Mouse (Mus musculus) CH12.LX (cell line): Measurements from ENCODE around the gene Marcksl1. TPM values are rescaled to one million over a fixed set of nuclear protein-coding genes. Genes with fewer than 3 reads are reported as not detected.
A peak's percentile ranks its signal among the peaks of the same experiment; 100 is the strongest.
"Not testable (repeated sequence)": the region's sequence is repeated elsewhere in the genome, so short reads cannot be mapped to it uniquely, and the experiment has no call there.

ENCODE experiments used
- DNase-seq: peaks from one replicate; pipeline ENCODE4 v3.0.0-alpha.2; 2013; ENCODE audit errors: extremely low read depth
- H3K27ac ChIP-seq: 2 replicates; pipeline ENCODE4 v1.5.1; 2012; ENCODE audit warnings: low read depth, mild to moderate bottlenecking, control low read depth, moderate library complexity; ENCODE audit not compliant: insufficient read depth
- H3K27me3 ChIP-seq: replicated peaks from 2 replicates; pipeline ENCODE3; 2012; ENCODE audit warnings: inconsistent platforms
- H3K36me3 ChIP-seq, 2 experiments: replicated peaks in 1 of 2; 2 replicates each; pipeline versions ENCODE3 to v1.6.1; 2012; ENCODE audit warnings: inconsistent platforms in 1 of 2, low read length in 1 of 2, mild to moderate bottlenecking in 1 of 2, mixed read lengths in 1 of 2, moderate library complexity in 1 of 2; ENCODE audit not compliant: control insufficient read depth in 1 of 2, insufficient read depth in 1 of 2
- H3K4me1 ChIP-seq, 2 experiments: 2 replicates each; pipeline ENCODE4 v1.6.1; 2012; ENCODE audit warnings: inconsistent platforms in 1 of 2, moderate library complexity in 1 of 2; ENCODE audit not compliant: insufficient read depth in 2 of 2, control insufficient read depth in 1 of 2
- H3K4me2 ChIP-seq: 2 replicates; pipeline ENCODE4 v1.6.1; 2012; ENCODE audit warnings: low read depth, mild to moderate bottlenecking, control low read depth; ENCODE audit not compliant: poor library complexity, insufficient read depth, severe bottlenecking
- H3K4me3 ChIP-seq, 3 experiments: fragments of 150-350 bp in 1 of 3; sonication (generic) in 1 of 3; replicated peaks in 1 of 3; 2 replicates each; pipeline versions ENCODE3 to v1.5.1; 2011 to 2012; ENCODE audit warnings: low read depth in 2 of 3, low read length in 2 of 3, mild to moderate bottlenecking in 2 of 3, moderate library complexity in 2 of 3, control low read depth in 1 of 3, improper control_type of control experiment in 1 of 3, inconsistent platforms in 1 of 3, mixed read lengths in 1 of 3; ENCODE audit not compliant: poor library complexity in 1 of 3
- H3K79me2 ChIP-seq: replicated peaks from 2 replicates; pipeline ENCODE4 v1.6.1; 2012; ENCODE audit warnings: mild to moderate bottlenecking, moderate library complexity; ENCODE audit not compliant: control insufficient read depth, poor library complexity, insufficient read depth, severe bottlenecking; ENCODE audit errors: extremely low read depth
- H3K9ac ChIP-seq: 2 replicates; pipeline ENCODE4 v1.6.1; 2012; ENCODE audit warnings: low read depth, mild to moderate bottlenecking, control low read depth, moderate library complexity; ENCODE audit not compliant: insufficient read depth
- H3K9me3 ChIP-seq: replicated peaks from 2 replicates; pipeline ENCODE3; 2012; ENCODE audit warnings: low read length, inconsistent platforms, mixed read lengths
- CHD2 ChIP-seq: IDR thresholded peaks from 2 replicates; pipeline ENCODE4 v1.6.1; 2011; ENCODE audit warnings: low read length, improper control_type of control experiment
- CTCF ChIP-seq, 2 experiments: IDR thresholded peaks in 1 of 2; conservative IDR thresholded peaks in 1 of 2; 2 replicates each; pipeline ENCODE4 v1.5.1; 2011 to 2012; ENCODE audit warnings: low read depth in 2 of 2, low read length in 2 of 2, improper control_type of control experiment in 1 of 2, inconsistent platforms in 1 of 2, mild to moderate bottlenecking in 1 of 2, moderate library complexity in 1 of 2
- JUN ChIP-seq: IDR thresholded peaks from 2 replicates; pipeline ENCODE4 v1.6.1; 2011; ENCODE audit warnings: low read depth, mild to moderate bottlenecking, low read length, improper control_type of control experiment, moderate library complexity; ENCODE audit not compliant: insufficient read depth
- JUND ChIP-seq: conservative IDR thresholded peaks from 2 replicates; pipeline ENCODE4 v1.6.1; 2011; ENCODE audit warnings: low read depth, low read length, improper control_type of control experiment
- KAT2A ChIP-seq: IDR thresholded peaks from 2 replicates; pipeline ENCODE4 v1.6.1; 2012; ENCODE audit warnings: low read length, improper control_type of control experiment, inconsistent platforms; ENCODE audit not compliant: insufficient replicate concordance
- MEF2A ChIP-seq: IDR thresholded peaks from 2 replicates; pipeline ENCODE4 v1.6.1; 2014; ENCODE audit warnings: low read depth, mild to moderate bottlenecking, inconsistent platforms, low read length, improper control_type of control experiment, borderline replicate concordance
- MYC ChIP-seq: IDR thresholded peaks from 2 replicates; pipeline ENCODE4 v1.6.1; 2011; ENCODE audit warnings: low read depth, mild to moderate bottlenecking, improper control_type of control experiment, low read length
- RAD21 ChIP-seq: IDR thresholded peaks from 2 replicates; pipeline ENCODE4 v1.6.1; 2011; ENCODE audit warnings: low read depth, mild to moderate bottlenecking, low read length, improper control_type of control experiment, moderate library complexity
- RCOR1 ChIP-seq: conservative IDR thresholded peaks from 2 replicates; pipeline ENCODE4 v1.6.1; 2012; ENCODE audit warnings: low read depth, mild to moderate bottlenecking, inconsistent platforms, low read length, improper control_type of control experiment
- SIN3A ChIP-seq: IDR thresholded peaks from 2 replicates; pipeline ENCODE4 v1.6.1; 2012; ENCODE audit warnings: low read length, improper control_type of control experiment, inconsistent platforms
- SMC3 ChIP-seq: IDR thresholded peaks from 2 replicates; pipeline ENCODE4 v1.6.1; 2011; ENCODE audit warnings: low read depth, low read length, improper control_type of control experiment
- UBTF ChIP-seq: IDR thresholded peaks from 2 replicates; pipeline ENCODE4 v1.6.1; 2012; ENCODE audit warnings: low read depth, mild to moderate bottlenecking, inconsistent platforms, low read length, improper control_type of control experiment, moderate library complexity
- USF1 ChIP-seq: IDR thresholded peaks from 2 replicates; pipeline ENCODE4 v1.6.1; 2014; ENCODE audit warnings: low read depth, mild to moderate bottlenecking, inconsistent platforms, low read length, improper control_type of control experiment
- dilution Hi-C: fragments of 300-500 bp; cut with MboI; formaldehyde crosslinking; loops from 2 replicates; pipeline ENCODE4 v1.14.3; 2020; ENCODE audit warnings: low sequenced_read_pairs; ENCODE audit not compliant: extremely low pct_unique_long_range_greater_than_20kb, extremely low pct_ligation_motif_present
- in situ Hi-C: fragments of 300-500 bp; cut with MboI; formaldehyde crosslinking; loops from 3 replicates; pipeline ENCODE4 v1.14.3; 2019; ENCODE audit warnings: low sequenced_read_pairs, low pct_ligation_motif_present, low pct_unique_long_range_greater_than_20kb, mixed read lengths
- polyA plus RNA-seq: library from polyadenylated mRNA; unstranded; fragments of >175 nt; gene quantifications from 2 replicates; pipeline ENCODE4 v1.2.1, GENCODE M21; 2012; ENCODE audit warnings: low read depth; ENCODE audit not compliant: insufficient read length
- total RNA-seq, 2 experiments: library from RNA; depleted of rRNA; stranded (reverse); fragments of 300-350 nt in 1 of 2; fragments of >200 nt in 1 of 2; gene quantifications; 2 replicates each; pipeline ENCODE4 v1.2.3; 2012 to 2014

Gene Marcksl1
- total and polyA plus RNA-seq, 3 experiments = 195 to 423 (median 265) TPM

- no peak for TF ChIP-seq KAT2A
- no peak for TF ChIP-seq MEF2A
- no peak for TF ChIP-seq USF1
- no peak for TF ChIP-seq UBTF
- TF ChIP-seq RCOR1 = no peak
- no peak for TF ChIP-seq JUN
- no peak for TF ChIP-seq SIN3A
- TF ChIP-seq CHD2 = no peak
- TF ChIP-seq JUND = no peak
- peak overlapping the region; percentile 73 for H3K27ac ChIP-seq
- no peaks in the 10 kb centered on the region for H3K9me3 ChIP-seq
- peaks cover 18 to 40% of the 10 kb centered on the region in 2 experiments; a peak in 3 of 4 replicates for H3K4me1 ChIP-seq
- peak overlapping the region; percentile 25 for H3K4me2 ChIP-seq
- no peak overlapping the region for H3K4me3 ChIP-seq
- DNase-seq = no peak
- in situ Hi-C loops = no loop called here
- dilution Hi-C loops = no loop called here
- peaks cover 20% of the 10 kb centered on the region for H3K79me2 ChIP-seq
- H3K27me3 ChIP-seq = no peaks in the 10 kb centered on the region
- H3K9ac ChIP-seq = no peak overlapping the region
- peaks cover 73 to 84% of the 10 kb centered on the region in 2 experiments for H3K36me3 ChIP-seq
Observed at GRCm38 (mm10) chr4:129525889-129526288, 12.5 kb downstream of the Marcksl1 start.

DNA sequence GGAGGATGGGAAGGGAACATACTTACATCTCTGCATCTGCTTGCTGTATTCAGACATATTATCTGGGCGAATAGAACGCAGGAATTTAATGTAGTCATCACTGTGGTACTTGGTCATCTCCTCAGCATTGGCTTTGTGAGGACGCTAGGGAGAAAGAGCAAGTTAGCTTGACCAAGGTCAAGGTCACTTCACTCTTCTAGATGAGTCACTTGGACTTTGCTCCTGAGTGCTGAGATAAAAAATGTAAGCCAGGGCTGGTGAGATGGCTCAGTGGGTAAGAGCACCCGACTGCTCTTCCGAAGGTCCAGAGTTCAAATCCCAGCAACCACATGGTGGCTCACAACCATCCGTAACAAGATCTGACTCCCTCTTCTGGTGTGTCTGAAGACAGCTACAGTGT is 15.5 kb downstream of the Marcksl1 start:
- H3K4me2 ChIP-seq, H3K27me3 ChIP-seq, DNase-seq, H3K4me3 ChIP-seq, H3K27ac ChIP-seq, H3K9me3 ChIP-seq, in situ Hi-C loops, H3K9ac ChIP-seq, dilution Hi-C loops: not testable (repeated sequence)
- Histone ChIP-seq H3K4me1 (peaks cover 18 to 42% of the 10 kb centered on the region in 2 experiments; a peak in 3 of 4 replicates), H3K36me3 (peaks cover 65 to 80% of the 10 kb centered on the region in 2 experiments), H3K79me2 (peaks cover 25% of the 10 kb centered on the region)

- TF ChIP-seq CTCF (conservative IDR thresholded peaks at IDR 0.05 in 1 of 2, IDR thresholded peaks at IDR 0.05 in 1 of 2; ENCODE audit: low read depth in 2 of 2, low read length in 2 of 2) = peak; percentile 11 to 63; a peak in 2 of 4 replicates
- no peak for TF ChIP-seq MYC
- peak; percentile 52 for TF ChIP-seq SMC3
- TF ChIP-seq KAT2A = no peak
- no peak for TF ChIP-seq MEF2A
- TF ChIP-seq RAD21 = peak; percentile 61
- no peak overlapping the region; the same call in 1 of the 2 replicates for H3K4me2 ChIP-seq
- in situ Hi-C loops = no loop called here
- H3K9me3 ChIP-seq = no peaks in the 10 kb centered on the region
- peak; percentile 57 for DNase-seq
- peaks cover 72% of the 10 kb centered on the region for H3K79me2 ChIP-seq
- no peak overlapping the region for H3K9ac ChIP-seq
- peaks cover 2 to 55% of the 10 kb centered on the region in 2 experiments; a peak in 2 of 4 replicates for H3K4me1 ChIP-seq
- dilution Hi-C loops = no loop called here
- H3K27me3 ChIP-seq = no peaks in the 10 kb centered on the region
- peaks cover 18 to 50% of the 10 kb centered on the region in 2 experiments for H3K36me3 ChIP-seq
- no peak overlapping the region for H3K27ac ChIP-seq
- no peak overlapping the region for H3K4me3 ChIP-seq
Observed at GRCm38 (mm10) chr4:129540012-129540411, 26.6 kb downstream of the Marcksl1 start.
